12 mouse cellular contexts compared by ENCODE assay signal in genomic region chr3:105529700-105530099, GRCm38 (mm10).
DNase-seq lines count a peak whose midpoint lies in the region; ATAC-seq lines count a peak whose summit lies in the region.
"Had no signal": no experiment of that assay in that cellular context is flagged by ENCODE, and none has a peak within 500 bp of the region (broad histone marks: within the 10 kb centered on the region; RNA-seq: fewer than 3 reads in every experiment).

No protein-coding gene starts in this region.

- ATAC-seq in kidney, embryonic 16.5 days (ENCODE audit: low FRiP score, low TSS enrichment), result 0 out of 2 replicates have a peak, but pooled peaks have one; percentile 27
- ATAC-seq in forebrain, embryonic 15.5 days (replicated peaks), result no peak
- 0 out of 2 replicates have a peak, but pooled peaks have one; percentile 21 for ATAC-seq in neural tube, embryonic 15.5 days (ENCODE audit: low FRiP score)
- no peak for ATAC-seq in intestine, embryonic 15.5 days

- DNase-seq in kidney, adult 8-10 months, result no peak
- peak; percentile 52 for DNase-seq in mesoderm, embryonic 11.5 days (ENCODE audit: low read depth, low spot score)
- no peak for DNase-seq in MN1 (ENCODE audit: low spot score)
- DNase-seq in ovary, postnatal 36 days (ENCODE audit: low spot score), result no peak
- DNase-seq: lung, postnatal 36 days; thymus, adult 18-20 months had no signal

- no peaks in the 10 kb centered on the region for H3K36me3 ChIP-seq in kidney, embryonic 16.5 days (ENCODE audit: insufficient read depth, low read length)
- H3K36me3 ChIP-seq in forebrain, embryonic 15.5 days, result no peaks in the 10 kb centered on the region
- no peaks in the 10 kb centered on the region for H3K36me3 ChIP-seq in neural tube, embryonic 15.5 days
- no peaks in the 10 kb centered on the region for H3K36me3 ChIP-seq in intestine, embryonic 15.5 days
- H3K36me3 ChIP-seq: G1E; heart, embryonic 10.5 days had no signal

- H3K27ac ChIP-seq in kidney, embryonic 16.5 days (ENCODE audit: low read length), result no peak overlapping the region
- H3K27ac ChIP-seq in forebrain, embryonic 15.5 days (replicated peaks), result peak overlapping the region; percentile 91
- H3K27ac ChIP-seq in neural tube, embryonic 15.5 days (replicated peaks), result no peak overlapping the region
- no peak overlapping the region for H3K27ac ChIP-seq in intestine, embryonic 15.5 days
- H3K27ac ChIP-seq: heart, embryonic 10.5 days had no signal

- H3K4me3 ChIP-seq in kidney, embryonic 16.5 days (ENCODE audit: low read length), result no peak overlapping the region
- H3K4me3 ChIP-seq in forebrain, embryonic 15.5 days, result no peak overlapping the region
- H3K4me3 ChIP-seq in neural tube, embryonic 15.5 days (replicated peaks), result no peak overlapping the region
- no peak overlapping the region for H3K4me3 ChIP-seq in intestine, embryonic 15.5 days (replicated peaks)
- H3K4me3 ChIP-seq: heart, embryonic 10.5 days had no signal

- H3K27me3 ChIP-seq in kidney, embryonic 16.5 days (ENCODE audit: insufficient read depth, low read length), result no peaks in the 10 kb centered on the region
- no peaks in the 10 kb centered on the region for H3K27me3 ChIP-seq in forebrain, embryonic 15.5 days
- H3K27me3 ChIP-seq in neural tube, embryonic 15.5 days (replicated peaks), result no peaks in the 10 kb centered on the region
- no peaks in the 10 kb centered on the region for H3K27me3 ChIP-seq in intestine, embryonic 15.5 days (replicated peaks)

- H3K4me1 ChIP-seq in kidney, embryonic 16.5 days (ENCODE audit: insufficient read depth, low read length), result peaks cover 22% of the 10 kb centered on the region; the same call in 1 of the 2 replicates
- H3K4me1 ChIP-seq in forebrain, embryonic 15.5 days, result peaks cover 53% of the 10 kb centered on the region
- H3K4me1 ChIP-seq in neural tube, embryonic 15.5 days, result peaks cover 34% of the 10 kb centered on the region
- no peaks in the 10 kb centered on the region for H3K4me1 ChIP-seq in intestine, embryonic 15.5 days (replicated peaks)

- WGBS in kidney, embryonic 16.5 days, result 13% methylated on average over 5 of the region's 5 CpGs
- 14% methylated on average over 5 of the region's 5 CpGs for WGBS in forebrain, embryonic 15.5 days
- 16% methylated on average over 5 of the region's 5 CpGs for WGBS in neural tube, embryonic 15.5 days
- WGBS in intestine, embryonic 15.5 days, result 23% methylated on average over 5 of the region's 5 CpGs

- no peaks in the 10 kb centered on the region for H3K9me3 ChIP-seq in kidney, embryonic 16.5 days (ENCODE audit: low read length)
- H3K9me3 ChIP-seq in forebrain, embryonic 15.5 days, result no peaks in the 10 kb centered on the region
- H3K9me3 ChIP-seq in neural tube, embryonic 15.5 days (replicated peaks), result no peaks in the 10 kb centered on the region
- H3K9me3 ChIP-seq in intestine, embryonic 15.5 days, result no peaks in the 10 kb centered on the region
- H3K9me3 ChIP-seq: G1E; heart, embryonic 10.5 days had no signal

- no peak overlapping the region for H3K4me2 ChIP-seq in kidney, embryonic 16.5 days (replicated peaks; ENCODE audit: low read depth, low read length)
- no peak overlapping the region for H3K4me2 ChIP-seq in forebrain, embryonic 15.5 days (replicated peaks)
- H3K4me2 ChIP-seq in neural tube, embryonic 15.5 days, result no peak overlapping the region
- no peak overlapping the region for H3K4me2 ChIP-seq in intestine, embryonic 15.5 days (replicated peaks)

- no peak overlapping the region for H3K9ac ChIP-seq in kidney, embryonic 16.5 days (replicated peaks; ENCODE audit: low read length)
- H3K9ac ChIP-seq in forebrain, embryonic 15.5 days (replicated peaks), result no peak overlapping the region
- H3K9ac ChIP-seq in neural tube, embryonic 15.5 days (replicated peaks), result no peak overlapping the region
- H3K9ac ChIP-seq in intestine, embryonic 15.5 days, result no peak overlapping the region

Comparison
In these comparisons a context has a peak if more than half of its experiments do, and no peak if none do; other contexts are left out.
1. ATAC-seq: peak in kidney, embryonic 16.5 days (single experiment) and neural tube, embryonic 15.5 days (single experiment); none in forebrain, embryonic 15.5 days (single experiment) and intestine, embryonic 15.5 days (single experiment).